Mouse (Mus musculus) heart, adult 18-20 months (tissue): Measurements from ENCODE around the gene Gpc1. TPM values are rescaled to one million over a fixed set of nuclear protein-coding genes. Genes with fewer than 3 reads are reported as not detected.

Experiments used
- DNase-seq, 2 experiments: peaks; one replicate each; pipeline ENCODE4 v3.0.0; 2021 to 2022; ENCODE audit warnings: mixed read lengths in 1 of 2
- microRNA-seq, 2 experiments: library from miRNA; unstranded; fragments of <30 nt; microRNA quantifications; one replicate each; pipeline ENCODE4 v1.2.0; 2022
- total RNA-seq, 2 experiments: library from RNA; stranded (reverse); gene quantifications; 2 replicates each; pipeline ENCODE4 v1.2.3; 2021

Gpc1 gene
- total RNA-seq, 2 experiments from 2014 or later = 467 to 480 TPM

DNA sequence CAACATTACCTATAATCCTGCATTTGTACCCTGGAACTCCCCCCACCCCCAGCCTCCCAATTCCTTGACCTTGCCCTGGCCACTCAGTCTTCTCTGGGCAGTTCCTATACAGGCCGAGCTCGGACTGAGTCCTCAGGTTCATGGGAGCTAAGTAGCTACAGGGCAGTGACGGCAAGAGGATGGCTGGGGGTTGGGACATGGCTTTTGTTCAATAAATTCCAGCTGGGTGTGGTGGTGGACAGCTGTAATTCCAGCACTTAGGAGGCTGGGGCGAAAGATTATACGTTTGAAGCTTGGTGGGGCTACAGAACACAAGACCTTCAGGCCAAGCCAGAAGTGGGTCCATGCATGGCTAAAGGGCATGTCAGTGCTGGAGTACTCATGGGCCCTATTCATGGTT, 48.7 kb downstream of the Gpc1 start:
- DNase-seq = no peak

- no peak for DNase-seq
These were observed 50.5 kb downstream of the Gpc1 start for GRCm38 (mm10) chr1:92881982-92882381.

GRCm38 (mm10) chr1:92888901-92889655, 57.6 kb downstream of the Gpc1 start:
- no peak for DNase-seq

DNA sequence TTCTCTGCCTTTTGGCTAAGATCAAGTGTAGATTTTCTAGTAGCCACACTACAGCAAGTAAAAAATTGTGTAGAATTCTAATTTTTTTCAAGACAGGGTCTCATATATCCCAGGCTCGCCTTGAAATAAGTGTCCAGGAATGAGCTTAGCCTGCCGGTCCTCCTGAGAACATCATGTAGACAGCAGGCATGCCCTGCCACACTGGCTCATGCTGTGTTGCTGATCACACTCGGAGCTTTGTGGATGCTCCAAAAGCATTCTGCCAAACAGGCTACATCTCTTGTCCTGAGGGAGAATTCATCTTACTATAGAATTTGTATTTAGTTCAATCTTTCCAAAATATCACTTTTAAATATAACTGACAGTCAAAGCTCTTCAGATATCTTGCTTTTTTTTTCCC, 61.3 kb downstream of the Gpc1 start:
- no peak for DNase-seq

DNA sequence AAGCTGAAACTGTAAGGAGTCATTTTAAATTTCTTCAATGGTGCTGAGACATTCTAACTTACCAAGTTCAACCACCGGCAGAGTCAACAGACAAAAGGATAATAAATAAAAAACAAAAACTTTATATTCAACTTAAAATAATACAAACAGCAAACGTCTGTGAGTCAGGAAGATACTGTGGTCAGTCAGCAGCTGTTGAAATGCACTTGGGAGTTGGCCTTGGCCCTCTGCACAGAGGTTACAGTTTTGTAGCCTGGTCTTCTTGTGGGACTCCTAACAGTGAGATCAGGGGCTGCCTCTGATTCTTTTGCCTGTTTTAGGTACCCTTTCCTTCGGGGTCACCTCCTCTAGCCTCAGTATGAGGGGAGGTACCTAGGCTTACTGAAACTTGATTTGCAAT, 62.5 kb downstream of the Gpc1 start:
- DNase-seq = no peak

- DNase-seq = peak; percentile 74 to 79
These were observed 63.6 kb downstream of the Gpc1 start for GRCm38 (mm10) chr1:92895089-92895488.

GRCm38 (mm10) chr1:92902786-92903185, 71.3 kb downstream of the Gpc1 start, which contains the start of gene Ankmy1:
Gene Ankmy1, minus strand, starts transcription at chr1:92902906.
- no peak for DNase-seq

- no peak for DNase-seq
These were observed 72.2 kb downstream of the Gpc1 start for GRCm38 (mm10) chr1:92903627-92904026.

DNA sequence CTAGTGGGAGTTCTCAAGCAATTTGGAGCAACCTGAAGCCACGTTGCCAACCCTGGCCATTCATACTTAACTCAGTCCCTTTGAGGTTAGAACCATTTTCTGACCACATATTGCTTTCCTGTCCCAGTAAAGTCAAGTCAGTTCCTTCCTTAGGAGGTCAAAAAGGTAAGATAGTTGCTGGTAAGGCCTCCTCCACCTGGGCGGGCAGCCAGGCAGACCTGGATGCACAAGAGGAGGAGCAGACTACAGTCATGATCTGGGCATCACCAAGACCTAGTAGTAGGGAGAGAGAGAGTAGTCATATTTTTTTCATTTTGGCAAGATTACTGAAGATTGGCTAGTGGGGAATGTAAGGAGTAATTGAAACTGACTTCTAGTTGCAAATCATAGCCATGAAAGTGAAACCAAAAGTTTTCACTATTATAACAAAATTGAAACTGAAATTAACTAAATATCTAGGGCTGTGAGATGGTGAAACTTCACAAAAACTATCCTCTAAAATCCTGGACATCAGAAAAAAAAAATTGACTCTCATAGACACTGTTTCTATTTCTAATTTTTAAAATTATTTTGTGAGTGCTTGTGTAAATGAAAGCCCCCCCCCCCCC, 74.4 kb downstream of the Gpc1 start:
- DNase-seq = no peak

DNA sequence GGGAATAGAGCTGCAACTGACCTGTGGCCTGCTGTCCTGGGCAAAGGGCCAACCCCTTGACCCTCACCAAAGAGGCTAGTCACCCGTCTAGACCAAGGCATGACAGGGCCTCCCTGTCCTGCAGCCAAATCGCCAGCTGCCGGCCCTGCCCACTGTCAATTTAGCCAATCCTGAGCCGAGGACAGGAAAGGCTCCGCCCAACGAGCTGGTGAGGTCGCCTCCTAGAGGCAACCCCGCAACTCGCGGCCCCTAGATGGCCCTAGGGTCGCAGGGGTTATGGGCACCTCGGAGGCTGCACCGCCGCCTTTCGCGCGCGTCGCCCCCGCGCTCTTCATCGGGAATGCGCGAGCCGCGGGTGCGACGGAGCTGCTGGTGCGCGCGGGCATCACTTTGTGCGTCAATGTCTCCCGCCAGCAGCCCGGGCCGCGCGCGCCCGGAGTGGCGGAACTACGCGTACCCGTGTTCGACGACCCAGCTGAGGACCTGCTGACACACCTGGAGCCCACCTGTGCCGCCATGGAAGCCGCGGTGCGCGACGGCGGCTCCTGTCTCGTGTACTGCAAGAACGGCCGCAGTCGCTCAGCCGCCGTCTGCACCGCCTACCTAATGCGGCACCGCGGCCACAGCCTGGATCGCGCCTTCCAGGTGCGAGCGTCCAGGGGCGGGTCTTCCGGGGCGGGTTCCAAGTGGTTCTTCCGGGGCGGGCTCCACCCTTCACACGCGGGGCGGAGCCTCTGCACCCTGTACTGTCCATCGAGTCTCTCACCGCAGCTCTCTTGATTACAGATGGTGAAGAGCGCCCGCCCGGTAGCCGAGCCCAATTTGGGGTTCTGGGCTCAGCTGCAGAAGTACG, 75.6 kb downstream of the Gpc1 start, which contains the start of gene Dusp28:
Gene Dusp28, plus strand, starts transcription at position 203 of the 853 bp plus-strand sequence.
- DNase-seq = peak; percentile 93 to 94

- DNase-seq = no peak
These were observed 76.4 kb downstream of the Gpc1 start for GRCm38 (mm10) chr1:92907632-92908360.

DNA sequence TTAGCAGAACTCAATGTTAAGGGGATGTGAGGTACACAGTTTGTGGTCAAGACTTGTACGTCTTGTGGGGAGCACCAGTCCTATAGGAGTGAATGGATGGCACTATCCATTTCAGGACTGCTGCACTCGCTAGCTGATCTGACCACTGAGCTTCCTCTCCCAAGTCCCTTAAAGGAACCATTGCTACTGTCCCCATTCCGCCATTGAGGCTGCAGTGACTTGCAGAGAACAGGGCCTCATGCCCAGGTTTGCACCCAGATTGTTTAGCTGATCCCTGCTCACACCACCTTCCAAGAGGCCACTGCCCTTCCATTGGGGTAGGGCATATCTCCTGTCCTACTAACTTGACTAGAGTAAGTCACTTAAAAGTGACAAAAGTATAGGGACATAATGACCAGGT, 77.2 kb downstream of the Gpc1 start:
- no peak for DNase-seq

DNA sequence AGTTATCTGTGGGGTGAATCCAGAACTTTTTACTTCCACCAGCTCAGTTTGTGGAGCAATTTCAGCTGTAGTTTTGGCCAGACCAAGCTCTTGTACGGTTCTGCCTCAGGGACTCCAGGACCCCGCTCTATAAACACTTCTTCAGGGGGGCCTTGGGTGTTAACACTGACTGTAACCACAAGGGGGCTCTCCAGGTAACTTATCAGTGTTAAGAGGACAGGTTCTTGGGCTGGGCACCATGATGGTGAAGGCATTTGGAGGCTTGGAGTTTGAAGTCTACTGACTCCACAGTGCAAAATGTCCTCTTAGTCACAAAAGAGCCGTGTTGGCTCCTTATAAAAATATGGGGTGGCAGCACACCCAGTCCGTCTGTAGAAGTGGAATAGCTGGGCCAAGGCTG, 77.6 kb downstream of the Gpc1 start:
- no peak for DNase-seq

Small RNA genes lying within 50 kb of the gene (microRNA-seq; reads per million reads assigned to microRNA genes)
- gene Mir149 = 17,782 to 39,522 reads per million in 2 experiments

Other genes with a start within 250 kb of the Gpc1 start
- not detected for gene Olfr1412, start 245.9 kb upstream of the Gpc1 start, total RNA-seq
- gene Olfr1411, start 237.2 kb upstream of the Gpc1 start, total RNA-seq = not detected
- not detected for gene Olfr1410, start 225.9 kb upstream of the Gpc1 start, total RNA-seq
- not detected for gene Olfr12, start 213.9 kb upstream of the Gpc1 start, total RNA-seq
- 100 to 1,000 TPM; 229 to 251 TPM for gene Cops9, start 189.7 kb upstream of the Gpc1 start, total RNA-seq
- not detected for gene Otos, start 182.8 kb upstream of the Gpc1 start, total RNA-seq
- gene Ankmy1, start 71.3 kb downstream of the Gpc1 start, total RNA-seq = not detected
- 10 to 100 TPM; 16.9 to 18.5 TPM for gene Dusp28, start 75.3 kb downstream of the Gpc1 start, total RNA-seq
- 10 to 100 TPM; 69.4 to 69.9 TPM for gene Rnpepl1, start 79.1 kb downstream of the Gpc1 start, total RNA-seq
- gene Capn10, start 102.7 kb downstream of the Gpc1 start, total RNA-seq = 1 to 10 TPM; 5.6 to 7.2 TPM
- under 1 TPM; 0.59 to 0.62 TPM for gene Gpr35, start 119.2 kb downstream of the Gpc1 start, total RNA-seq
- not detected for gene Aqp12, start 174.7 kb downstream of the Gpc1 start, total RNA-seq